1 mouse cellular context compared by ENCODE assay signal in the genomic region with DNA sequence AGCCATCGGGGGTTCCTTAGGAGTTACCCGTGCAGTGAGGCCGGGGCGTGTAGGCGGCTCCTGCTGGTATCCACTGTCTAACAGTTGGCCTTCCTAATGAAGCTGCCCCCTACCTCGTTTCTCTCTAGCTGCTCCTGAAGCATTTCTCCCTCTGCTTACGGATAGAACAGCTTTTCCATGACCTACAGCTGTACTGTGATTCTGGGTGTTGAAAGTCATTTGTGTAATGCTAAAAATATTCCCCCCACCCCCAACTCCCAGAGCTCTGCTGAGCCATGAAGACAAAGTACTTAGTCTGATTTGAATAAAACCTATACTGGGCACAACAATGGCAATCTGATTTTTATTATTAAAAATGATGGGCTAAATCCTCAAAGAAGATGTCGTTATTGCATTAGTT.
TF ChIP-seq lines count a peak whose summit lies in the region.

No protein-coding gene starts in this region.

TF ChIP-seq in CH12.LX, 34 proteins besides CTCF, POLR2A, EP300 and RAD21 (continued from another document):
- TF ChIP-seq MEF2A (IDR thresholded peaks at IDR 0.05; ENCODE audit: borderline replicate concordance, low read depth, low read length), result peak; percentile 81
